Mouse (Mus musculus): ENCODE results near the gene Cherp. TPM values are rescaled to one million over a fixed set of nuclear protein-coding genes. Genes with fewer than 3 reads are reported as not detected.

Gene Cherp
- polyA plus RNA-seq, 1 experiment from 2014 or later = 17.3 TPM

- ATAC-seq (peak; percentile 98), DNase-seq (ENCODE audit: low spot score) (peak; percentile 100)
- peak within 1 kb of the TSS; percentile 77 for H3K4me3 ChIP-seq (ENCODE audit: low read depth, low read length)
- H3K36me3 ChIP-seq (ENCODE audit: insufficient read depth, low read length) = no peaks in the 10 kb centered on the region
- TF ChIP-seq CTCF (IDR thresholded peaks at IDR 0.05) = no peak
- TF ChIP-seq EP300 (IDR thresholded peaks at IDR 0.05) = no peak
- H3K4me1 ChIP-seq (ENCODE audit: insufficient read depth, low read depth, low read length) = peaks cover 10% of the 10 kb centered on the region; the same call in 1 of the 2 replicates
- H3K27me3 ChIP-seq (replicated peaks; ENCODE audit: insufficient read depth, low read length) = no peaks in the 10 kb centered on the region
- WGBS = 1% methylated on average over 48 of the region's 48 CpGs
- no peaks in the 10 kb centered on the region for H3K9me3 ChIP-seq (ENCODE audit: low read length)
- H3K27ac ChIP-seq (ENCODE audit: low read length) = peak within 1 kb of the TSS; percentile 82
- peak within 1 kb of the TSS; percentile 86 for H3K4me2 ChIP-seq (replicated peaks; ENCODE audit: low read depth, low read length)
- H3K9ac ChIP-seq (replicated peaks; ENCODE audit: low read depth) = peak within 1 kb of the TSS; percentile 69
These were observed 53.4 kb downstream of the Cherp start, which contains the start of gene Eps15l1 for GRCm38 (mm10) chr8:72421362-72422335. Eps15l1 (minus strand) TSS chr8:72421460.

- WGBS = under 1% methylated on average over 62 of the region's 73 CpGs
- no peaks in the 10 kb centered on the region for H3K27me3 ChIP-seq (replicated peaks; ENCODE audit: insufficient read depth, low read length)
- ATAC-seq (peak; percentile 42), DNase-seq (ENCODE audit: low spot score) (peak; percentile 54)
- TF ChIP-seq CTCF (IDR thresholded peaks at IDR 0.05) (peak; percentile 10; the same call in 1 of the 2 replicates), EP300 (IDR thresholded peaks at IDR 0.05) (no peak)
- H3K27ac ChIP-seq (ENCODE audit: low read length) = peak overlapping the region; percentile 82
- no peaks in the 10 kb centered on the region for H3K36me3 ChIP-seq (ENCODE audit: insufficient read depth, low read length)
- peak overlapping the region; percentile 77 for H3K4me3 ChIP-seq (ENCODE audit: low read depth, low read length)
- H3K4me2 ChIP-seq (replicated peaks; ENCODE audit: low read depth, low read length) = peak overlapping the region; percentile 86
- peaks cover 10% of the 10 kb centered on the region for H3K4me1 ChIP-seq (ENCODE audit: insufficient read depth, low read depth, low read length)
- H3K9ac ChIP-seq (replicated peaks; ENCODE audit: low read depth) = peak overlapping the region; percentile 69
- no peaks in the 10 kb centered on the region for H3K9me3 ChIP-seq (ENCODE audit: low read length)
These were observed 54.3 kb downstream of the Cherp start for GRCm38 (mm10) chr8:72420571-72421361.

- H3K9ac ChIP-seq (replicated peaks; ENCODE audit: low read depth) = no peak overlapping the region
- H3K27ac ChIP-seq (ENCODE audit: low read length) = no peak overlapping the region
- 92% methylated on average over 4 of the region's 4 CpGs for WGBS
- peaks cover 10% of the 10 kb centered on the region for H3K4me1 ChIP-seq (ENCODE audit: insufficient read depth, low read depth, low read length)
- no peak overlapping the region for H3K4me3 ChIP-seq (ENCODE audit: low read depth, low read length)
- DNase-seq (ENCODE audit: low spot score) = no peak
- H3K4me2 ChIP-seq (replicated peaks; ENCODE audit: low read depth, low read length) = no peak overlapping the region
- TF ChIP-seq EP300 (IDR thresholded peaks at IDR 0.05) (no peak), CTCF (IDR thresholded peaks at IDR 0.05) (no peak)
- no peaks in the 10 kb centered on the region for H3K36me3 ChIP-seq (ENCODE audit: insufficient read depth, low read length)
- H3K9me3 ChIP-seq (ENCODE audit: low read length) = no peaks in the 10 kb centered on the region
- H3K27me3 ChIP-seq (replicated peaks; ENCODE audit: insufficient read depth, low read length) = no peaks in the 10 kb centered on the region
- ATAC-seq = no peak
These were observed 57.0 kb downstream of the Cherp start for GRCm38 (mm10) chr8:72418073-72418472.

GRCm38 (mm10) chr8:72415252-72415651, 59.8 kb downstream of the Cherp start:
- no peaks in the 10 kb centered on the region for H3K27me3 ChIP-seq (replicated peaks; ENCODE audit: insufficient read depth, low read length)
- no peak for ATAC-seq
- no peak overlapping the region for H3K4me2 ChIP-seq (replicated peaks; ENCODE audit: low read depth, low read length)
- 80% methylated on average over 2 of the region's 2 CpGs for WGBS
- H3K9me3 ChIP-seq (ENCODE audit: low read length) = no peaks in the 10 kb centered on the region
- H3K36me3 ChIP-seq (ENCODE audit: insufficient read depth, low read length) = no peaks in the 10 kb centered on the region
- no peak overlapping the region for H3K9ac ChIP-seq (replicated peaks; ENCODE audit: low read depth)
- no peak overlapping the region for H3K27ac ChIP-seq (ENCODE audit: low read length)
- no peak for DNase-seq (ENCODE audit: low spot score)
- no peak for TF ChIP-seq EP300 (IDR thresholded peaks at IDR 0.05)
- TF ChIP-seq CTCF (IDR thresholded peaks at IDR 0.05) = no peak
- H3K4me1 ChIP-seq (ENCODE audit: insufficient read depth, low read depth, low read length) = peaks cover 7% of the 10 kb centered on the region
- no peak overlapping the region for H3K4me3 ChIP-seq (ENCODE audit: low read depth, low read length)

GRCm38 (mm10) chr8:72413839-72414238, 61.2 kb downstream of the Cherp start:
- no peak for TF ChIP-seq EP300 (IDR thresholded peaks at IDR 0.05)
- 0 out of 2 replicates have a peak, but pooled peaks have one; percentile 2 for TF ChIP-seq CTCF (IDR thresholded peaks at IDR 0.05)
- H3K9me3 ChIP-seq (ENCODE audit: low read length) = no peaks in the 10 kb centered on the region
- 77% methylated on average over 7 of the region's 7 CpGs for WGBS
- no peaks in the 10 kb centered on the region for H3K27me3 ChIP-seq (replicated peaks; ENCODE audit: insufficient read depth, low read length)
- no peak overlapping the region for H3K9ac ChIP-seq (replicated peaks; ENCODE audit: low read depth)
- H3K4me3 ChIP-seq (ENCODE audit: low read depth, low read length) = no peak overlapping the region
- peak; percentile 57 for ATAC-seq
- peaks cover 3% of the 10 kb centered on the region for H3K4me1 ChIP-seq (ENCODE audit: insufficient read depth, low read depth, low read length)
- no peaks in the 10 kb centered on the region for H3K36me3 ChIP-seq (ENCODE audit: insufficient read depth, low read length)
- no peak for DNase-seq (ENCODE audit: low spot score)
- H3K27ac ChIP-seq (ENCODE audit: low read length) = no peak overlapping the region
- no peak overlapping the region for H3K4me2 ChIP-seq (replicated peaks; ENCODE audit: low read depth, low read length)

Small RNA genes lying within 50 kb of the gene (microRNA-seq; reads per million reads assigned to microRNA genes)
- not detected for gene Mir7068

Other genes starting within 250 kb of the Cherp start
- gene Ap1m1, start 235.2 kb downstream of the Cherp start, polyA plus RNA-seq (2015; fragmentation: Nextera tagmentation; extraction: Ambion mirVana) = 65.3 and 68.2 TPM in 2 replicates
- gene Gm10282, start 170.0 kb downstream of the Cherp start, polyA plus RNA-seq (2015; fragmentation: Nextera tagmentation; extraction: Ambion mirVana) = 5.7 and 6.1 TPM in 2 replicates
- 65.3 and 74.1 TPM in 2 replicates for gene Klf2, start 156.2 kb downstream of the Cherp start, polyA plus RNA-seq (2015; fragmentation: Nextera tagmentation; extraction: Ambion mirVana)
- 25.6 and 25.9 TPM in 2 replicates for gene Eps15l1, start 53.8 kb downstream of the Cherp start, polyA plus RNA-seq (2015; fragmentation: Nextera tagmentation; extraction: Ambion mirVana)
- gene Calr3, start 31.4 kb downstream of the Cherp start, polyA plus RNA-seq (2015; fragmentation: Nextera tagmentation; extraction: Ambion mirVana) = 1.0 and 1.2 TPM in 2 replicates
- gene 1700030K09Rik, start 31.3 kb downstream of the Cherp start, polyA plus RNA-seq (2015; fragmentation: Nextera tagmentation; extraction: Ambion mirVana) = 7.9 and 9.0 TPM in 2 replicates
- gene Slc35e1, start 17.4 kb upstream of the Cherp start, polyA plus RNA-seq (2015; fragmentation: Nextera tagmentation; extraction: Ambion mirVana) = 9.8 and 10.5 TPM in 2 replicates
- 9.5 and 9.6 TPM in 2 replicates for gene Med26, start 73.0 kb upstream of the Cherp start, polyA plus RNA-seq (2015; fragmentation: Nextera tagmentation; extraction: Ambion mirVana)
- gene Smim7, start 95.9 kb upstream of the Cherp start, polyA plus RNA-seq (2015; fragmentation: Nextera tagmentation; extraction: Ambion mirVana) = 96.8 and 100 TPM in 2 replicates
- 17.3 and 19.1 TPM in 2 replicates for gene Tmem38a, start 96.8 kb upstream of the Cherp start, polyA plus RNA-seq (2015; fragmentation: Nextera tagmentation; extraction: Ambion mirVana)
- 0.05 and 0.13 TPM in 2 replicates for gene Nwd1, start 171.5 kb upstream of the Cherp start, polyA plus RNA-seq (2015; fragmentation: Nextera tagmentation; extraction: Ambion mirVana)
- gene Sin3b, start 248.1 kb upstream of the Cherp start, polyA plus RNA-seq (2015; fragmentation: Nextera tagmentation; extraction: Ambion mirVana) = 169 and 211 TPM in 2 replicates